Mouse (Mus musculus): ENCODE results near the gene Klhl7. TPM values are rescaled to one million over a fixed set of nuclear protein-coding genes. Genes with fewer than 3 reads are reported as not detected.

Klhl7 gene
- 72.4 and 73.2 TPM in 2 replicates for polyA plus RNA-seq (2016; fragmentation: Nextera tagmentation; extraction: Ambion mirVana)

- Histone ChIP-seq H3K4me2 (replicated peaks) (peak within 1 kb of the TSS; percentile 61), H3K9ac (peak within 1 kb of the TSS; percentile 88), H3K27ac (peak within 1 kb of the TSS; percentile 89), H3K27me3 (no peaks in the 10 kb centered on the region), H3K4me1 (no peaks in the 10 kb centered on the region), H3K9me3 (no peaks in the 10 kb centered on the region), H3K36me3 (no peaks in the 10 kb centered on the region), H3K4me3 (peak within 1 kb of the TSS; percentile 84)
- ATAC-seq (ENCODE audit: insufficient number of reproducible peaks, insufficient read depth, low FRiP score, low TSS enrichment), result peak; percentile 93
- 1% methylated on average over 47 of the region's 47 CpGs for WGBS
Measured at GRCm38 (mm10) chr5:24100106-24100809, at the start of gene Klhl7. Gene Klhl7 (plus strand): TSS chr5:24100605.

DNA sequence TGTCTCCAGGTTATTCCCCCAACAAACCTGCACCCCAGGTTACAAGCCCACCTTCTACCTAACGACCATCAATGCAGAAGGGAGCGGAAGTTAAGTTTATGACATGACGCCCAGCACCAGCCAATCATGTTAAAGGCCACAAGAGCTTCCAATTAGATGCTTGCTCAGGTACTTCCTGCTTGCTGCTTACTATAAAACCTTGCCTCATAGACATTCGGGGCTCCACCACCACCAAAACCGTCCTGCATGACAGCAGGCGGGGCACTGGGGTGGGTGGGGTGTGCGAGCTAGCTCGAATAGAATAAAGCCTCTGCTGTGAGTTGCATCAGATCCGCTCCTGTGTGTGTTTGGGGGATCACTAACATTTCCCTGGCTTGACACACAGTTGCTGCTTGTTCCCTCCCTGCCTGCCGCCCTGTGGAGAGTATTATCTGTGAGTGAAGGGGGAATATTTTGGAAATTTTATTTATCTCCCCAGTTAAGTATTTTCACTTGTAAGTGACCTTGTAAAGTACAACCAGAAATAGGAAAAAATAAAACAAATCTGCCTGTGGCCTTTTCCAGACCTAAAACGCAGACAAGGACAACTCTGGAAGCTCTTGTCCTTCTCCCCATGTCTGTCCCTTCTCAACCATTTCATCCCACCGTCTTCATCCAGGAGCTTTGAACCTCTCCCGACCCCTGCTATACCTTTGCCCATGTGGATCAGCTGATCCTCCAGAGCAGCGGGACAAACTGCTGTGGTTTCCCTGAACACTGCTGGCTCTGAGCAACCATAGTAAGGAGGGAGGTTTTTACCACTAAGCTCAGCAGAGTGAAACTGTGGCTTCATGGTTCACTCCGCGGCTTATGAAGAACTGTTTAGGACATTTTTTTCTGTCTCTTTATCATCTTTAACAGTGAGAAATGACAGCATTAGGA lies 48.4 kb upstream of the Klhl7 start:
- no peak for ATAC-seq (ENCODE audit: insufficient number of reproducible peaks, insufficient read depth, low FRiP score, low TSS enrichment)
- H3K4me2 ChIP-seq (replicated peaks), result no peak overlapping the region
- no peaks in the 10 kb centered on the region for H3K27me3 ChIP-seq
- no peak overlapping the region for H3K9ac ChIP-seq
- 0 out of 2 replicates have a peak, but pooled peaks cover 4% of the 10 kb centered on the region for H3K9me3 ChIP-seq
- H3K4me1 ChIP-seq, result 0 out of 2 replicates have a peak, but pooled peaks cover 5% of the 10 kb centered on the region
- no peaks in the 10 kb centered on the region for H3K36me3 ChIP-seq
- 60% methylated on average over 16 of the region's 16 CpGs for WGBS
- H3K4me3 ChIP-seq, result no peak overlapping the region
- H3K27ac ChIP-seq, result no peak overlapping the region

- H3K4me2 ChIP-seq (replicated peaks), result no peak overlapping the region
- 70% methylated on average over 9 of the region's 9 CpGs for WGBS
- ATAC-seq (ENCODE audit: insufficient number of reproducible peaks, insufficient read depth, low FRiP score, low TSS enrichment), result no peak
- no peaks in the 10 kb centered on the region for H3K27me3 ChIP-seq
- H3K9me3 ChIP-seq, result 0 out of 2 replicates have a peak, but pooled peaks cover 4% of the 10 kb centered on the region
- no peak overlapping the region for H3K27ac ChIP-seq
- H3K36me3 ChIP-seq, result no peaks in the 10 kb centered on the region
- 0 out of 2 replicates have a peak, but pooled peaks cover 5% of the 10 kb centered on the region for H3K4me1 ChIP-seq
- H3K9ac ChIP-seq, result no peak overlapping the region
- no peak overlapping the region for H3K4me3 ChIP-seq
Measured at GRCm38 (mm10) chr5:24053245-24054190, 46.9 kb upstream of the Klhl7 start.

DNA sequence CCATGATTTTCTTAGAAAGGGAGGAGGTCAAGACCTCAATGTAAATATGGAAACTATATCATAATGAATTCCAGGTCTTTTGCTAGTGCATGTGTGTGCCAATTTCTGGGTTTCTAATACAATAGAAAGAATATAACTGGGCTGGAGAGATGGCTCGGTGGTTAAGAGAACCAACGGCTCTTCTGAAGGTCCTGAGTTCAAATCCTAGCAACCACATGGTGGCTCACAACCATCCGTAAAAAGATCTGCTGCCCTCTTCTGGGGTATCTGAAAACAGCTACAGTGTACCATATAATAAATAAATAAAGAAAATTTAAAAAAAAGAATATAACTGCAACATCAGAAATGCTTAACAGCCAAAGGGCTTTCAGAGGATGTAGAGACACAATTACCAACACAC lies 46.0 kb upstream of the Klhl7 start:
- Histone ChIP-seq H3K9ac (no peak overlapping the region), H3K36me3 (no peaks in the 10 kb centered on the region), H3K4me2 (replicated peaks) (no peak overlapping the region), H3K27ac (no peak overlapping the region), H3K4me3 (no peak overlapping the region), H3K27me3 (no peaks in the 10 kb centered on the region), H3K4me1 (0 out of 2 replicates have a peak, but pooled peaks cover 5% of the 10 kb centered on the region), H3K9me3 (0 out of 2 replicates have a peak, but pooled peaks cover 4% of the 10 kb centered on the region)
- no peak for ATAC-seq (ENCODE audit: insufficient number of reproducible peaks, insufficient read depth, low FRiP score, low TSS enrichment)
- WGBS, result 84% methylated on average over 3 of the region's 3 CpGs

- Histone ChIP-seq H3K4me2 (replicated peaks) (no peak overlapping the region), H3K4me1 (0 out of 2 replicates have a peak, but pooled peaks cover 3% of the 10 kb centered on the region), H3K9ac (no peak overlapping the region), H3K4me3 (no peak overlapping the region), H3K27ac (no peak overlapping the region), H3K36me3 (no peaks in the 10 kb centered on the region), H3K9me3 (0 out of 2 replicates have a peak, but pooled peaks cover 4% of the 10 kb centered on the region), H3K27me3 (no peaks in the 10 kb centered on the region)
- WGBS, result 67% methylated on average over 2 of the region's 2 CpGs
- no peak for ATAC-seq (ENCODE audit: insufficient number of reproducible peaks, insufficient read depth, low FRiP score, low TSS enrichment)
Measured at GRCm38 (mm10) chr5:24056865-24057264, 43.5 kb upstream of the Klhl7 start.

DNA sequence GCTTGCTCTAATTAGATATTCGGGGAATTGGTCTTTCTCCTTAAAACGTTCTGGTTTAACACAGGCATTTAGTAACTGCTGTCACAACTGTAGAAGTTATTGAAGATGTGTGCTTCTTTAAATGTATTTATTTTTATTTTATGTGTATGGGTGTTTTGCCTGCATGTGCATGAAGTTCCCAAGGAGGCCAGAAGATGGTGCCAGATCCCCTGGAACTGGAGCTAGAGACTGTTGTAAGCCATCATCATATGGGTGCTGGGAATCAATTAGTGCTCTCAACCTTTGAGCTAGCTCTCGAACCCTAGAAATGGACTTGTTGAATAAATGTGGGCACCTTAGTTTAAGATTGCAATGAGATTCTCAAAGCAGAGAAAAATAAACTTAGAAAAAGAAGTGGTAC lies 42.8 kb upstream of the Klhl7 start:
- Histone ChIP-seq H3K4me1 (0 out of 2 replicates have a peak, but pooled peaks cover 3% of the 10 kb centered on the region), H3K4me3 (no peak overlapping the region), H3K36me3 (no peaks in the 10 kb centered on the region), H3K4me2 (replicated peaks) (no peak overlapping the region), H3K9me3 (0 out of 2 replicates have a peak, but pooled peaks cover 4% of the 10 kb centered on the region), H3K9ac (no peak overlapping the region), H3K27me3 (no peaks in the 10 kb centered on the region), H3K27ac (no peak overlapping the region)
- no peak for ATAC-seq (ENCODE audit: insufficient number of reproducible peaks, insufficient read depth, low FRiP score, low TSS enrichment)
- 69% methylated on average over 3 of the region's 3 CpGs for WGBS

DNA sequence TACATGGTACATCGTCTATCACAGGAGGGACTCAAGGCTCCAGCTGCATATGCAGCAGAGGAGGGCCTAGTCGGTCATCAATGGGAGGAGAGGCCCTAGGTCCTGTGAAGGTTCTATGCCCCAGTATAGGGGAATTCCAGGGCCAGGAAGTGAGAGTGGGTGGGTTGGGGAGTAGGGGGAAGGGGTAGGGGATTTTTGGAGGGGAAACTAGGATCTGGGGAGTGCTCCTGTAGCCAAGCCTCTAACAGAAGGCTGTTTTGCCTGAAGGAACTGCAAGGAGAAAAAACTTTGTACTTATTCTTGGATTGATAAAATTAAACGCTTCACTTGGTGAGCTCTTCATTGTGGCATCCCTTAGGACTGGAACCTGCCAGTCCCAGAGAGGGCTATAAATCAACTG lies 39.5 kb upstream of the Klhl7 start:
- H3K9ac ChIP-seq, result no peak overlapping the region
- no peaks in the 10 kb centered on the region for H3K27me3 ChIP-seq
- WGBS, result 78% methylated on average over 3 of the region's 3 CpGs
- no peak overlapping the region for H3K4me3 ChIP-seq
- no peak overlapping the region for H3K4me2 ChIP-seq (replicated peaks)
- ATAC-seq (ENCODE audit: insufficient number of reproducible peaks, insufficient read depth, low FRiP score, low TSS enrichment), result no peak
- H3K4me1 ChIP-seq, result no peaks in the 10 kb centered on the region
- no peaks in the 10 kb centered on the region for H3K36me3 ChIP-seq
- no peaks in the 10 kb centered on the region for H3K9me3 ChIP-seq
- H3K27ac ChIP-seq, result no peak overlapping the region

- Histone ChIP-seq H3K9me3 (no peaks in the 10 kb centered on the region), H3K27ac (no peak overlapping the region), H3K4me1 (no peaks in the 10 kb centered on the region), H3K4me3 (no peak overlapping the region), H3K27me3 (no peaks in the 10 kb centered on the region), H3K36me3 (no peaks in the 10 kb centered on the region), H3K9ac (no peak overlapping the region), H3K4me2 (replicated peaks) (no peak overlapping the region)
- WGBS, result 83% methylated on average over 6 of the region's 6 CpGs
- no peak for ATAC-seq (ENCODE audit: insufficient number of reproducible peaks, insufficient read depth, low FRiP score, low TSS enrichment)
Measured at GRCm38 (mm10) chr5:24063034-24063433, 37.4 kb upstream of the Klhl7 start.

DNA sequence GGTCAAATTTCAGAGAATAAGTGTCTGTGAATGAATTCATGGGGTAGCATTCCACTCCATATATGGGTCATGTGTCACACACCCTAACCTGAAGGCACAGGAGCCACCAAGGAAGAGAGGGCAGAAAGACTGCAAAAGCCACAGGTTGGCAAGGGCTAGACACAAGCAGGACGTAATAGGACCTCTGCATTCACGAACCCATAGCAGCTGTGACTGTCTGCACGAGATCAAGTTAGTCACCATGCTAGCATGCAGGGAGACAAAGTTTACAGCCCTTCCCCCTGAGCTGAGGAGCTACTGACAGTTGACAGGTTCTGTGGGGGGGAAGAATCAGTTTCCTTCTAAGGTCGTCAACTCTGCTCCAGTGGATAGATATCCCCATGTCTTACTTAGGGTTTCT lies 36.9 kb upstream of the Klhl7 start:
- no peaks in the 10 kb centered on the region for H3K4me1 ChIP-seq
- no peak for ATAC-seq (ENCODE audit: insufficient number of reproducible peaks, insufficient read depth, low FRiP score, low TSS enrichment)
- no peak overlapping the region for H3K4me2 ChIP-seq (replicated peaks)
- no peak overlapping the region for H3K4me3 ChIP-seq
- no peak overlapping the region for H3K9ac ChIP-seq
- H3K36me3 ChIP-seq, result no peaks in the 10 kb centered on the region
- no peak overlapping the region for H3K27ac ChIP-seq
- WGBS, result 73% methylated on average over 4 of the region's 4 CpGs
- H3K9me3 ChIP-seq, result no peaks in the 10 kb centered on the region
- H3K27me3 ChIP-seq, result no peaks in the 10 kb centered on the region

- WGBS, result 73% methylated on average over 6 of the region's 6 CpGs
- Histone ChIP-seq H3K9ac (no peak overlapping the region), H3K27ac (no peak overlapping the region), H3K4me1 (no peaks in the 10 kb centered on the region), H3K4me2 (replicated peaks) (no peak overlapping the region), H3K27me3 (no peaks in the 10 kb centered on the region), H3K36me3 (no peaks in the 10 kb centered on the region), H3K4me3 (no peak overlapping the region), H3K9me3 (no peaks in the 10 kb centered on the region)
- ATAC-seq (ENCODE audit: insufficient number of reproducible peaks, insufficient read depth, low FRiP score, low TSS enrichment), result no peak
Measured at GRCm38 (mm10) chr5:24068955-24069354, 31.4 kb upstream of the Klhl7 start.

DNA sequence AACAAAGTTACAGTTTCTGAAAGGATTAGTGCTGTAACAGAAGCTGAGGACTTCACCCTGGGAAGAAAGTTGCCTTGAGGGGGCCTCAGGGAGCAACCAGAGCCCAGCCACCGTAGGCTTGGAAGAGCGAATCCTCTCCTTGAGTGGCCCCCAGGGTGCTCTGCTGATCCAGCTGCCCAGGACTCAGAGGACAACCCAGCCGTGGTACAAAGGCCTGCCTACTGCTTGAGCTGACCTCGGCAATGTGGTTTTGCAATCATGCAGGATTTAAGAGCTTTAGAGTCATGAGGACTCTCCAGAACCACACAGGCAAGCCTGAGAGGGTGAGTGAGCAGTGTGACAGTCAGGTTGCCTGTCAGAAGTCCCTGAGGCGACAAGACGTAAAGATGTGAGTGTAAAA lies 28.4 kb upstream of the Klhl7 start:
- Histone ChIP-seq H3K4me2 (replicated peaks) (no peak overlapping the region), H3K36me3 (no peaks in the 10 kb centered on the region), H3K9me3 (no peaks in the 10 kb centered on the region), H3K9ac (no peak overlapping the region; the same call in 1 of the 2 replicates), H3K27me3 (no peaks in the 10 kb centered on the region), H3K27ac (no peak overlapping the region), H3K4me3 (no peak overlapping the region), H3K4me1 (no peaks in the 10 kb centered on the region)
- 67% methylated on average over 6 of the region's 6 CpGs for WGBS
- ATAC-seq (ENCODE audit: insufficient number of reproducible peaks, insufficient read depth, low FRiP score, low TSS enrichment), result no peak
